Mouse (Mus musculus) liver, embryonic 14.5 days (tissue): ENCODE measurements around the gene Slc6a11. TPM values are rescaled to one million over a fixed set of nuclear protein-coding genes. Genes with fewer than 3 reads are reported as not detected.

Experiments
- ATAC-seq: fragments of 200-750 bp; cut with Nextera tagmentation; 2 replicates; pipeline ENCODE4 v1.8.0; 2017; ENCODE audit warnings: moderate number of reproducible peaks, mild to moderate bottlenecking, moderate library complexity; ENCODE audit not compliant: insufficient read depth
- DNase-seq, 3 experiments: peaks; one replicate each; pipeline ENCODE4 v3.0.0-alpha.2; 2012 to 2013; ENCODE audit warnings: low read depth in 3 of 3, low spot score in 3 of 3
- H3K27ac ChIP-seq: fragments of 300-500 bp; sonication (generic); 2 replicates; pipeline ENCODE4 v1.5.1; 2014; ENCODE audit warnings: moderate library complexity, mild to moderate bottlenecking, control low read depth, inconsistent platforms
- H3K27me3 ChIP-seq: fragments of 300-500 bp; sonication (generic); 2 replicates; pipeline ENCODE4 v1.6.1; 2014; ENCODE audit warnings: mild to moderate bottlenecking, low read length, moderate library complexity; ENCODE audit not compliant: control insufficient read depth, insufficient read depth
- H3K36me3 ChIP-seq: fragments of 300-500 bp; sonication (generic); replicated peaks from 2 replicates; pipeline ENCODE4 v1.6.1; 2014; ENCODE audit warnings: low read depth; ENCODE audit not compliant: control insufficient read depth, insufficient read depth
- H3K4me1 ChIP-seq, 2 experiments: fragments of 200-500 bp in 1 of 2; fragments of 300-500 bp in 1 of 2; sonication (generic) in 1 of 2; replicated peaks; 2 replicates each; pipeline ENCODE4 v1.6.1; 2012 to 2014; ENCODE audit warnings: antibody characterized with exemption in 1 of 2, inconsistent platforms in 1 of 2, low read length in 1 of 2; ENCODE audit not compliant: control insufficient read depth in 2 of 2, insufficient read depth in 2 of 2
- H3K4me2 ChIP-seq: fragments of 300-500 bp; sonication (generic); 2 replicates; pipeline ENCODE4 v1.6.1; 2014; ENCODE audit warnings: low read depth, mild to moderate bottlenecking, control low read depth, moderate library complexity
- H3K4me3 ChIP-seq, 2 experiments: fragments of 200-500 bp in 1 of 2; fragments of 300-500 bp in 1 of 2; sonication (generic) in 1 of 2; 2 replicates each; pipeline ENCODE4 v1.5.1; 2012 to 2014; ENCODE audit warnings: low read depth in 2 of 2, low read length in 2 of 2, mild to moderate bottlenecking in 2 of 2, control low read depth in 1 of 2, inconsistent platforms in 1 of 2, moderate library complexity in 1 of 2; ENCODE audit not compliant: insufficient read depth in 1 of 2
- H3K9ac ChIP-seq: fragments of 300-500 bp; sonication (generic); replicated peaks from 2 replicates; pipeline ENCODE4 v1.6.1; 2014; ENCODE audit warnings: mild to moderate bottlenecking, control low read depth, moderate library complexity
- H3K9me3 ChIP-seq: fragments of 300-500 bp; sonication (generic); 2 replicates; pipeline ENCODE4 v1.6.1; 2016; ENCODE audit warnings: low read length, mixed read lengths; ENCODE audit not compliant: control insufficient read depth
- CTCF ChIP-seq: IDR thresholded peaks from 2 replicates; pipeline ENCODE4 v1.5.1; 2016; ENCODE audit warnings: antibody characterized with exemption, low read depth, control low read depth
- EP300 ChIP-seq: IDR thresholded peaks from 2 replicates; pipeline ENCODE4 v1.6.1; 2016; ENCODE audit warnings: antibody characterized with exemption, low read depth
- WGBS: fragments of 180-500 bp; shearing (Covaris S2); extraction: QIAGEN DNeasy Blood & Tissue Kit; methylation state at CpG from one replicate; pipeline ENCODE4 v1.1.7; 2014; ENCODE audit not compliant: insufficient replicate concordance; 5-methylcytosine and 5-hydroxymethylcytosine counted together
- polyA plus RNA-seq, 2 experiments: library from polyadenylated mRNA; depleted of rRNA in 1 of 2; stranded (reverse) in 1 of 2; unstranded in 1 of 2; fragments of >200 nt; fragmentation: Nextera tagmentation in 1 of 2; extraction: Ambion mirVana in 1 of 2; gene quantifications; 2 replicates each; pipeline versions ENCODE4 v1.2.1 to v1.2.3; 2012 to 2014

Slc6a11 gene
- polyA plus RNA-seq, 2 experiments, result 0.01 TPM; not detected in 1

- no peak overlapping the region for H3K27ac ChIP-seq
- H3K27me3 ChIP-seq, result no peaks in the 10 kb centered on the region
- H3K9me3 ChIP-seq, result no peaks in the 10 kb centered on the region
- ATAC-seq (no peak), DNase-seq (no peak)
- H3K9ac ChIP-seq, result no peak overlapping the region
- TF ChIP-seq CTCF, result no peak
- no peak for TF ChIP-seq EP300
- no peaks in the 10 kb centered on the region for H3K4me1 ChIP-seq
- H3K4me3 ChIP-seq, result no peak overlapping the region
- no peak overlapping the region for H3K4me2 ChIP-seq
- no peaks in the 10 kb centered on the region for H3K36me3 ChIP-seq
- 51% methylated on average over 13 of the region's 13 CpGs for WGBS
These were observed 85.8 kb downstream of the Slc6a11 start for GRCm38 (mm10) chr6:114216741-114217414.

- no peak overlapping the region for H3K4me2 ChIP-seq
- no peak overlapping the region for H3K4me3 ChIP-seq
- TF ChIP-seq CTCF (peak; percentile 53), EP300 (no peak)
- no peaks in the 10 kb centered on the region for H3K9me3 ChIP-seq
- ATAC-seq, result no peak
- WGBS, result 11% methylated on average over 4 of the region's 4 CpGs
- H3K9ac ChIP-seq, result no peak overlapping the region
- H3K4me1 ChIP-seq, result no peaks in the 10 kb centered on the region
- no peak overlapping the region for H3K27ac ChIP-seq
- no peaks in the 10 kb centered on the region for H3K36me3 ChIP-seq
- H3K27me3 ChIP-seq, result no peaks in the 10 kb centered on the region
- no peak for DNase-seq
These were observed 93.4 kb downstream of the Slc6a11 start for GRCm38 (mm10) chr6:114224399-114224798.

- no peak for ATAC-seq
- Histone ChIP-seq H3K4me3 (no peak overlapping the region), H3K9ac (no peak overlapping the region), H3K4me1 (no peaks in the 10 kb centered on the region), H3K36me3 (no peaks in the 10 kb centered on the region), H3K9me3 (no peaks in the 10 kb centered on the region), H3K4me2 (no peak overlapping the region), H3K27ac (no peak overlapping the region), H3K27me3 (no peaks in the 10 kb centered on the region)
- TF ChIP-seq CTCF (no peak), EP300 (no peak)
- WGBS, result 0% methylated on average over 2 of the region's 2 CpGs
- DNase-seq, result no peak
These were observed 96.3 kb downstream of the Slc6a11 start for GRCm38 (mm10) chr6:114227378-114227777.

- Histone ChIP-seq H3K4me3 (no peak overlapping the region), H3K27ac (no peak overlapping the region), H3K27me3 (no peaks in the 10 kb centered on the region), H3K9me3 (no peaks in the 10 kb centered on the region), H3K4me1 (no peaks in the 10 kb centered on the region), H3K4me2 (no peak overlapping the region), H3K9ac (no peak overlapping the region), H3K36me3 (no peaks in the 10 kb centered on the region)
- no peak for TF ChIP-seq CTCF
- no peak for TF ChIP-seq EP300
- ATAC-seq (no peak), DNase-seq (no peak)
- 39% methylated on average over 3 of the region's 3 CpGs for WGBS
These were observed 97.2 kb downstream of the Slc6a11 start for GRCm38 (mm10) chr6:114228196-114228595.

GRCm38 (mm10) chr6:114238892-114239644 is 108.0 kb downstream of the Slc6a11 start:
- H3K27me3 ChIP-seq, result no peaks in the 10 kb centered on the region
- H3K4me1 ChIP-seq, result no peaks in the 10 kb centered on the region
- H3K36me3 ChIP-seq, result no peaks in the 10 kb centered on the region
- DNase-seq (no peak), ATAC-seq (no peak)
- H3K9ac ChIP-seq, result no peak overlapping the region
- TF ChIP-seq CTCF (no peak), EP300 (no peak)
- WGBS, result 35% methylated on average over 6 of the region's 6 CpGs
- H3K4me3 ChIP-seq, result no peak overlapping the region
- H3K4me2 ChIP-seq, result no peak overlapping the region
- H3K9me3 ChIP-seq, result no peaks in the 10 kb centered on the region
- H3K27ac ChIP-seq, result no peak overlapping the region
